Mouse (Mus musculus) myocyte (in vitro differentiated cells): Measurements from ENCODE around the gene Ces1e.

ENCODE experiments used
- E2F4 ChIP-seq: IDR thresholded peaks from one replicate; pipeline ENCODE4 v1.6.1; 2011; ENCODE audit warnings: mild to moderate bottlenecking, control low read depth, moderate library complexity; ENCODE audit not compliant: insufficient read depth
- MAX ChIP-seq: IDR thresholded peaks from one replicate; pipeline ENCODE4 v1.6.1; 2011; ENCODE audit warnings: low read depth, mild to moderate bottlenecking, control low read depth
- MYOD1 ChIP-seq, 3 experiments: IDR thresholded peaks; one replicate each; pipeline ENCODE4 v1.6.1; 2011; ENCODE audit warnings: control low read depth in 2 of 3, low read depth in 2 of 3, mild to moderate bottlenecking in 2 of 3, moderate library complexity in 1 of 3; ENCODE audit not compliant: insufficient read length in 2 of 3, control insufficient read depth in 1 of 3
- POLR2A ChIP-seq: IDR thresholded peaks from one replicate; pipeline ENCODE4 v1.6.1; 2011; ENCODE audit warnings: low read depth, mild to moderate bottlenecking, control low read depth, moderate library complexity; ENCODE audit not compliant: insufficient read length
- POLR2AphosphoS2 ChIP-seq: IDR thresholded peaks from one replicate; pipeline ENCODE4 v1.6.1; 2011; ENCODE audit warnings: low read depth, control low read depth; ENCODE audit not compliant: insufficient read length
- SRF ChIP-seq: IDR thresholded peaks from one replicate; pipeline ENCODE4 v1.6.1; 2011; ENCODE audit warnings: low read depth; ENCODE audit not compliant: control insufficient read depth, insufficient read length
- TCF12 ChIP-seq: IDR thresholded peaks from one replicate; pipeline ENCODE4 v1.6.1; 2011; ENCODE audit warnings: mild to moderate bottlenecking, control low read depth; ENCODE audit not compliant: poor library complexity, insufficient read depth, severe bottlenecking
- USF1 ChIP-seq: IDR thresholded peaks from one replicate; pipeline ENCODE4 v1.6.1; 2011; ENCODE audit warnings: low read depth, mild to moderate bottlenecking, control low read depth, moderate library complexity

GRCm38 (mm10) chr8:93174554-93174953 is 54.9 kb downstream of the Ces1e start:
- no peak for TF ChIP-seq SRF
- no peak for TF ChIP-seq POLR2AphosphoS2
- TF ChIP-seq POLR2A: no peak
- no peak for TF ChIP-seq USF1
- no peak for TF ChIP-seq MAX
- no peak for TF ChIP-seq TCF12
- TF ChIP-seq MYOD1 (IDR thresholded peaks at IDR 0.05; ENCODE audit: control insufficient read depth in 1 of 3, insufficient read length in 2 of 3, low read depth in 2 of 3): no peak
- no peak for TF ChIP-seq E2F4
